Mouse (Mus musculus) small intestine, adult 2 months (tissue): ENCODE measurements around the gene Gm17334. TPM values are rescaled to one million over a fixed set of nuclear protein-coding genes. Genes with fewer than 3 reads are reported as not detected.

Experiments
- H3K27ac ChIP-seq: fragments of 200-500 bp; 2 replicates; pipeline ENCODE4 v1.5.1; 2012; ENCODE audit warnings: low read depth, low read length, control low read depth, inconsistent platforms; ENCODE audit not compliant: insufficient read depth
- H3K27me3 ChIP-seq: fragments of 200-500 bp; 2 replicates; pipeline ENCODE4 v1.6.1; 2012; ENCODE audit warnings: mild to moderate bottlenecking, moderate library complexity, low read length, inconsistent platforms; ENCODE audit not compliant: control insufficient read depth, insufficient read depth
- H3K36me3 ChIP-seq: fragments of 200-500 bp; 2 replicates; pipeline ENCODE4 v1.6.1; 2012; ENCODE audit warnings: mild to moderate bottlenecking, low read length, control low read depth, inconsistent platforms; ENCODE audit not compliant: control insufficient read depth, insufficient read depth
- H3K4me1 ChIP-seq: fragments of 200-500 bp; 2 replicates; pipeline ENCODE4 v1.6.1; 2012; ENCODE audit warnings: low read length, inconsistent platforms, mixed read lengths; ENCODE audit not compliant: control insufficient read depth, insufficient read depth, insufficient read length
- H3K4me3 ChIP-seq: fragments of 200-500 bp; 2 replicates; pipeline ENCODE4 v1.5.1; 2012; ENCODE audit warnings: low read depth, mild to moderate bottlenecking, control low read depth, inconsistent platforms, low read length, moderate library complexity
- CTCF ChIP-seq: fragments of 200-500 bp; IDR thresholded peaks from 2 replicates; pipeline ENCODE4 v1.5.1; 2012; ENCODE audit warnings: low read depth, mild to moderate bottlenecking, control low read depth, inconsistent platforms, low read length, moderate library complexity, mixed read lengths; ENCODE audit not compliant: insufficient replicate concordance, insufficient read length; ENCODE audit errors: extremely low read depth
- POLR2A ChIP-seq: fragments of 200-500 bp; IDR thresholded peaks from 2 replicates; pipeline ENCODE4 v1.6.1; 2012; ENCODE audit warnings: low read depth, mild to moderate bottlenecking, control low read depth, inconsistent platforms, low read length, moderate library complexity
- WGBS: fragments of 180-500 bp; shearing (Covaris S2); methylation state at CpG from one replicate; pipeline ENCODE4 v1.1.7; 2018; 5-methylcytosine and 5-hydroxymethylcytosine counted together
- polyA plus RNA-seq: library from polyadenylated mRNA; depleted of rRNA; stranded (reverse); fragments of >200 nt; gene quantifications from 2 replicates; pipeline ENCODE4 v1.2.3, GENCODE M21; 2012; rRNA removed

Gm17334 gene
- polyA plus RNA-seq, 1 experiment: 1.6 TPM

- no peak for TF ChIP-seq POLR2A
- no peak for TF ChIP-seq CTCF
- H3K27me3 ChIP-seq: no peaks in the 10 kb centered on the region; the same call in 1 of the 2 replicates
- WGBS: 94% methylated on average over 7 of the region's 7 CpGs
- no peak overlapping the region for H3K27ac ChIP-seq
- H3K4me3 ChIP-seq: no peak overlapping the region
- H3K4me1 ChIP-seq: peaks cover 3% of the 10 kb centered on the region; the same call in 1 of the 2 replicates
- H3K36me3 ChIP-seq: no peaks in the 10 kb centered on the region
Measured at GRCm38 (mm10) chr11:53731457-53731856, 41.5 kb downstream of the Gm17334 start.

Other genes starting within 250 kb of the Gm17334 start
- 0.72 and 0.89 TPM in 2 replicates for gene Kif3a, start 205.8 kb downstream of the Gm17334 start, polyA plus RNA-seq
- not detected in 2 replicates for gene Il4, start 154.5 kb downstream of the Gm17334 start, polyA plus RNA-seq
- gene Il13, start 138.5 kb downstream of the Gm17334 start, polyA plus RNA-seq: 0.30 and 0.41 TPM in 2 replicates
- 0.98 and 2.7 TPM in 2 replicates for gene Rad50, start 65.9 kb downstream of the Gm17334 start, polyA plus RNA-seq
- not detected in 2 replicates for gene Il5, start 52.4 kb downstream of the Gm17334 start, polyA plus RNA-seq
- 93.3 and 233 TPM in 2 replicates for gene Irf1, start 3.2 kb downstream of the Gm17334 start, polyA plus RNA-seq
- gene Gm12216, start 86.1 kb upstream of the Gm17334 start, polyA plus RNA-seq: 5.8 and 12.4 TPM in 2 replicates
- 22.1 and 44.2 TPM in 2 replicates for gene Slc22a5, start 118.5 kb upstream of the Gm17334 start, polyA plus RNA-seq
- gene Slc22a21, start 207.1 kb upstream of the Gm17334 start, polyA plus RNA-seq: 3.6 and 7.6 TPM in 2 replicates